Mouse (Mus musculus): Measurements from ENCODE around the gene Ccdc136. TPM values are rescaled to one million over a fixed set of nuclear protein-coding genes. Genes with fewer than 3 reads are reported as not detected.
"Not testable (repeated sequence)": the region's sequence is repeated elsewhere in the genome, so short reads cannot be mapped to it uniquely, and the experiment has no call there.

Gene Ccdc136
- polyA plus RNA-seq, 1 experiment from 2014 or later: 20.2 TPM

- no peaks in the 10 kb centered on the region for H3K27me3 ChIP-seq
- no peak for ATAC-seq (ENCODE audit: insufficient number of reproducible peaks, insufficient read depth, low FRiP score, low TSS enrichment, low read depth)
- WGBS: 97% methylated on average over 1 of the region's 1 CpGs
- H3K4me2 ChIP-seq: no peak overlapping the region
- H3K36me3 ChIP-seq: peaks cover 55% of the 10 kb centered on the region
- no peak overlapping the region for H3K27ac ChIP-seq
- no peak overlapping the region for H3K4me3 ChIP-seq
- peaks cover 21% of the 10 kb centered on the region for H3K4me1 ChIP-seq
- no peak overlapping the region for H3K9ac ChIP-seq
- no peaks in the 10 kb centered on the region for H3K9me3 ChIP-seq
Observed at GRCm38 (mm10) chr6:29365277-29365676, 30.8 kb upstream of the Ccdc136 start.

DNA sequence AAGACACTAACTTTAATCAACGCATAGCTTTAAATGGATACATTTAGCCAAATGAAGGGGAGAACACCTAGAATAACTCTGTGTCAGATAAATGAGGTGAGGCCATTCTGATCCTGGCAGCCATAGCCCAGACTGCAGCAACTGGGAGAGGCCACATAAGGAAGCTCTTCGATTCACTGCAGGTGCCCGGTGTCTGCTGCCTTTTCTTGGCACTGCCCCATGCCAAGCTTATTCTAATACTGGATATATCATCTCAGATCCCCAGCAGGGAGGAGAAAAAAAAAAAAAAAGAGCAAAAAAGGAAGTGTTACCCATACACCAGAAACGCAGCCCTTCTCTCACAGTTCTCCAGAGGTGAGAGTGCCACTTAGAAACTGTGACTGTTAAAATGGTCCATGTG lies 18.7 kb upstream of the Ccdc136 start:
- Histone ChIP-seq H3K27ac (no peak overlapping the region), H3K4me1 (no peaks in the 10 kb centered on the region), H3K27me3 (no peaks in the 10 kb centered on the region), H3K9ac (no peak overlapping the region), H3K4me3 (no peak overlapping the region), H3K4me2 (no peak overlapping the region), H3K9me3 (no peaks in the 10 kb centered on the region), H3K36me3 (peaks cover 75% of the 10 kb centered on the region)
- 91% methylated on average over 4 of the region's 4 CpGs for WGBS
- no peak for ATAC-seq (ENCODE audit: insufficient number of reproducible peaks, insufficient read depth, low FRiP score, low TSS enrichment, low read depth)

GRCm38 (mm10) chr6:29378678-29379077 lies 17.4 kb upstream of the Ccdc136 start:
- Histone ChIP-seq H3K27ac (no peak overlapping the region), H3K36me3 (peaks cover 62% of the 10 kb centered on the region), H3K27me3 (no peaks in the 10 kb centered on the region), H3K9me3 (no peaks in the 10 kb centered on the region), H3K4me3 (no peak overlapping the region), H3K4me2 (no peak overlapping the region), H3K9ac (no peak overlapping the region), H3K4me1 (no peaks in the 10 kb centered on the region)
- 96% methylated on average over 10 of the region's 10 CpGs for WGBS
- ATAC-seq (ENCODE audit: insufficient number of reproducible peaks, insufficient read depth, low FRiP score, low TSS enrichment, low read depth): no peak

- ATAC-seq (ENCODE audit: insufficient number of reproducible peaks, insufficient read depth, low FRiP score, low TSS enrichment, low read depth): no peak
- peaks cover 50% of the 10 kb centered on the region for H3K36me3 ChIP-seq
Observed at GRCm38 (mm10) chr6:29379954-29380353, 16.2 kb upstream of the Ccdc136 start.

DNA sequence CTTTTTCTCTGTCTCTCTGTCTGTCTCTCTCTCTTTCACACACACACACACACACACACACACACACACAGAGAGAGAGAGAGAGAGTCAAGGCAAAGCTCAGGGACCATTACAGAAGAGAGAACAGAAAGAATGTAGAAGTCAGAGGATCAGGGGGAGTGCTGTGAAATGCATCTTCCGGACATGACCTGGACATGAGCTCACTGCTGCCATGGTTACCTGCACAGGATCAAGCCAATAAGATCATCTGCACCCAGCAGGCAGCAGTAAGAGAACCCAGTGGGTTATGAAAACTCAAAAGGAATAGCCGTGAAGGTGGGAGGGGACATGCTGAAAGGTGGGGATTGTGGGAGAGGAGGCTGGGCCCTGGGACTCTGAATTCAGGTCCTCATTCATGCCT lies 13.7 kb upstream of the Ccdc136 start:
- Histone ChIP-seq H3K9me3 (no peaks in the 10 kb centered on the region), H3K4me2 (no peak overlapping the region), H3K9ac (no peak overlapping the region), H3K4me3 (no peak overlapping the region), H3K27ac (no peak overlapping the region), H3K27me3 (no peaks in the 10 kb centered on the region), H3K4me1 (peaks cover 12% of the 10 kb centered on the region), H3K36me3 (peaks cover 25% of the 10 kb centered on the region)
- 41% methylated on average over 2 of the region's 2 CpGs for WGBS
- ATAC-seq (ENCODE audit: insufficient number of reproducible peaks, insufficient read depth, low FRiP score, low TSS enrichment, low read depth): no peak

More at GRCm38 (mm10) chr6:29379954-29380353, 16.2 kb upstream of the Ccdc136 start:
- Histone ChIP-seq H3K4me2 (no peak overlapping the region), H3K9ac (no peak overlapping the region), H3K27me3 (no peaks in the 10 kb centered on the region), H3K4me3 (no peak overlapping the region), H3K4me1 (no peaks in the 10 kb centered on the region), H3K9me3 (no peaks in the 10 kb centered on the region), H3K27ac (no peak overlapping the region)
- 97% methylated on average over 6 of the region's 6 CpGs for WGBS

- H3K4me3 ChIP-seq: peak within 1 kb of the TSS; percentile 42
- 3% methylated on average over 12 of the region's 12 CpGs for WGBS
- no peaks in the 10 kb centered on the region for H3K9me3 ChIP-seq
- H3K9ac ChIP-seq: peak within 1 kb of the TSS; percentile 47; the same call in 1 of the 2 replicates
- no peaks in the 10 kb centered on the region for H3K36me3 ChIP-seq
- peak; percentile 56 for ATAC-seq (ENCODE audit: insufficient number of reproducible peaks, insufficient read depth, low FRiP score, low TSS enrichment, low read depth)
- H3K27ac ChIP-seq: peak within 1 kb of the TSS; percentile 66
- H3K27me3 ChIP-seq: 0 out of 2 replicates have a peak, but pooled peaks cover 3% of the 10 kb centered on the region
- peaks cover 29% of the 10 kb centered on the region for H3K4me1 ChIP-seq
- H3K4me2 ChIP-seq: peak within 1 kb of the TSS; percentile 58
Observed at GRCm38 (mm10) chr6:29388052-29388518, 8.0 kb upstream of the Ccdc136 start, which contains the start of gene Opn1sw. Gene Opn1sw (minus strand): TSS chr6:29388468.

DNA sequence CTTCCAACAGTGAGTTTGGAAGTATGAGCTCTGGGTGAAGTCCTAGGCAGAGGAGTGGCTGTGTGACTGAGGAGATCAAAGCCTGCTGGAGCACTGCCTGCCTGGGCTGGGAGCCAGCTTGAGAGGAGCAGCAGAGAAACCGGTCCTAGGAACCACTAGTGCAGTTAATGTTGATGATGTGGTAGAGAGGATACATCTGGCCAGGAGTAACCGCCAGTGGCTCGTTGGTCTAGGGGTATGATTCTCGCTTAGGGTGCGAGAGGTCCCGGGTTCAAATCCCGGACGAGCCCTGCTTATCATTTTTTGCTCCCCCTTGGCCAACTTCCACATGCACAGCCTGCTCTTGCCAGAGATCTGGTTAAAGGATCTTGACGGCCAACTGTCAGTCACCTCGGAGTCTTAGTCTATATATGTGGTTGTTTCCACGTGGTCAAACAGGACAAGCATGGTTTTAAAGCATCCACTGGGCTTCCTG lies 7.5 kb upstream of the Ccdc136 start:
- H3K9ac ChIP-seq: peak overlapping the region; percentile 47; the same call in 1 of the 2 replicates
- H3K27me3 ChIP-seq: 0 out of 2 replicates have a peak, but pooled peaks cover 4% of the 10 kb centered on the region
- no peaks in the 10 kb centered on the region for H3K36me3 ChIP-seq
- peaks cover 29% of the 10 kb centered on the region for H3K4me1 ChIP-seq
- H3K4me3 ChIP-seq: peak overlapping the region; percentile 42
- H3K27ac ChIP-seq: peak overlapping the region; percentile 66
- 11% methylated on average over 11 of the region's 11 CpGs for WGBS
- no peaks in the 10 kb centered on the region for H3K9me3 ChIP-seq
- ATAC-seq (ENCODE audit: insufficient number of reproducible peaks, insufficient read depth, low FRiP score, low TSS enrichment, low read depth): peak; percentile 91
- peak overlapping the region; percentile 58 for H3K4me2 ChIP-seq

- H3K27me3 ChIP-seq: peaks cover 12% of the 10 kb centered on the region
- H3K4me1 ChIP-seq: peaks cover 29% of the 10 kb centered on the region
- no peaks in the 10 kb centered on the region for H3K9me3 ChIP-seq
- WGBS: 48% methylated on average over 9 of the region's 9 CpGs
- H3K4me2 ChIP-seq: no peak overlapping the region
- no peak overlapping the region for H3K4me3 ChIP-seq
- no peak for ATAC-seq (ENCODE audit: insufficient number of reproducible peaks, insufficient read depth, low FRiP score, low TSS enrichment, low read depth)
- no peak overlapping the region for H3K9ac ChIP-seq
- no peaks in the 10 kb centered on the region for H3K36me3 ChIP-seq
- H3K27ac ChIP-seq: no peak overlapping the region
Observed at GRCm38 (mm10) chr6:29389425-29389824, 6.7 kb upstream of the Ccdc136 start.

DNA sequence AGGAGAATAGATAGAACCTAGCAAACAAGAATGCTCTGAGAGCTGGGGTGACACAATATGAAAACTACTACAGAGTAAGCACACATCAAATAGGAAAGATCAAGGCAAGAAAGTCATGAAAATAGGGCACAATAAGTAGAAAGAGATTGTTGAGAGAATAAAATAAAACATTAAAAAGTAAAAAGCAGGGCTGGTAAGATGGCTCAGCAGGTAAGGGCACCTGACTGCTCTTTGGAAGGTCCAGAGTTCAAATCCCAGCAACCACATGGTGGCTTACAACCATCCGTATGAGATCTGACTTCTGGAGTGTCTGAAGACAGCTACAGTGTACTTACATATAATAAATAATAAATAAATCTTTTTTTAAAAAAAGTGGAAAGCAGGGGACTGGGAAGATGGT lies 5.6 kb upstream of the Ccdc136 start:
- Histone ChIP-seq H3K4me1 (peaks cover 30% of the 10 kb centered on the region), H3K27me3 (peaks cover 23% of the 10 kb centered on the region)
- H3K27ac ChIP-seq; ATAC-seq (ENCODE audit: insufficient number of reproducible peaks, insufficient read depth, low FRiP score, low TSS enrichment, low read depth); H3K9me3 ChIP-seq; H3K4me2 ChIP-seq; H3K36me3 ChIP-seq; H3K4me3 ChIP-seq; H3K9ac ChIP-seq: not testable (repeated sequence)
- 94% methylated on average over 1 of the region's 1 CpGs for WGBS

DNA sequence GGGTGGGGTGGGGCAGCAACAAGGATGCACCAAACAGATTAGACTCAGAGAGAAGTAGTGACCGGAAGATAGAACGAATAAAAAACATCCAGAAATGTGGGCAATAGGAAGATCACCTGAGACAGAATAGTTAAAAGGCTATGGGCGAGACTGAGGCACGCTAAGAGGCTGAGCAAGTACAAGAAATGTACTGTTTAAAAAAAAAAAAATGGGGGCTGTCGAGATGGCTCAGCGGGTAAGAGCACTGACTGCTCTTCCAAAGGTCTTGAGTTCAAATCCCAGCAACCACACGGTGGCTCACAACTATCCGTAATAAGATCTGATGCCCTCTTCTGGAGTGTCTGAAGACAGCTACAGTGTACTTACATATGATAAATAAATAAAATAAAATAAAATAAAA lies 4.9 kb upstream of the Ccdc136 start:
- not testable (repeated sequence) for ATAC-seq (ENCODE audit: insufficient number of reproducible peaks, insufficient read depth, low FRiP score, low TSS enrichment, low read depth); H3K9me3 ChIP-seq; H3K9ac ChIP-seq; H3K4me2 ChIP-seq; H3K36me3 ChIP-seq; H3K27ac ChIP-seq; H3K4me3 ChIP-seq
- 73% methylated on average over 8 of the region's 8 CpGs for WGBS
- peaks cover 32% of the 10 kb centered on the region for H3K4me1 ChIP-seq
- peaks cover 24% of the 10 kb centered on the region for H3K27me3 ChIP-seq

DNA sequence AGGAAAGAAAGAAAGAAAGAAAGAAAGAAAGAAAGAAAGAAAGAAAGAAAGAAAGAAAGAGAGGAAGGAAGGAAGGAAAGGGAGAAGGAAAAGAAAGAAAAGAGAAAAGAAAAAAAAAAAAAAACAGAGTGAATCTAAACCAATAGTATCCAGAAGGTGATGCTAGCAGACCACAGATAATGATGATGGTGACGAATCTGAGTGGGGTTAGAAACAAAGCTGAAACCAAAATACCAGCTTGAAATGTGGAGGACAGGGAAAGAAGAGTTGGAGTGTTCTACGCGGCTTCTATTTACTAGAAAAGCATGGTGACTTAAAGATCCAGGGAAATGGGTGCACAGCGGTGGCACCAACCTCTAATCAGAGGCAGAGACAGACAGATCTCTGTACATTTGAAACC lies 4.3 kb upstream of the Ccdc136 start:
- WGBS: 61% methylated on average over 4 of the region's 4 CpGs
- Histone ChIP-seq H3K9me3 (no peaks in the 10 kb centered on the region), H3K36me3 (no peaks in the 10 kb centered on the region), H3K4me1 (peaks cover 26% of the 10 kb centered on the region), H3K27ac (no peak overlapping the region), H3K27me3 (peaks cover 24% of the 10 kb centered on the region), H3K9ac (no peak overlapping the region), H3K4me2 (no peak overlapping the region), H3K4me3 (no peak overlapping the region)
- ATAC-seq (ENCODE audit: insufficient number of reproducible peaks, insufficient read depth, low FRiP score, low TSS enrichment, low read depth): no peak

- H3K36me3 ChIP-seq: peaks cover 2% of the 10 kb centered on the region; the same call in 1 of the 2 replicates
- no peak for ATAC-seq (ENCODE audit: insufficient number of reproducible peaks, insufficient read depth, low FRiP score, low TSS enrichment, low read depth)
- 46% methylated on average over 1 of the region's 1 CpGs for WGBS
- H3K9me3 ChIP-seq: no peaks in the 10 kb centered on the region
- no peak overlapping the region for H3K9ac ChIP-seq
- peaks cover 24% of the 10 kb centered on the region for H3K27me3 ChIP-seq
- no peak overlapping the region for H3K27ac ChIP-seq
- H3K4me2 ChIP-seq: no peak overlapping the region
- no peak overlapping the region for H3K4me3 ChIP-seq
- H3K4me1 ChIP-seq: peaks cover 16% of the 10 kb centered on the region
Observed at GRCm38 (mm10) chr6:29394286-29394685, 1.8 kb upstream of the Ccdc136 start.
